Mouse (Mus musculus): ENCODE data around the gene Cenpb.

The Cenpb gene

DNA sequence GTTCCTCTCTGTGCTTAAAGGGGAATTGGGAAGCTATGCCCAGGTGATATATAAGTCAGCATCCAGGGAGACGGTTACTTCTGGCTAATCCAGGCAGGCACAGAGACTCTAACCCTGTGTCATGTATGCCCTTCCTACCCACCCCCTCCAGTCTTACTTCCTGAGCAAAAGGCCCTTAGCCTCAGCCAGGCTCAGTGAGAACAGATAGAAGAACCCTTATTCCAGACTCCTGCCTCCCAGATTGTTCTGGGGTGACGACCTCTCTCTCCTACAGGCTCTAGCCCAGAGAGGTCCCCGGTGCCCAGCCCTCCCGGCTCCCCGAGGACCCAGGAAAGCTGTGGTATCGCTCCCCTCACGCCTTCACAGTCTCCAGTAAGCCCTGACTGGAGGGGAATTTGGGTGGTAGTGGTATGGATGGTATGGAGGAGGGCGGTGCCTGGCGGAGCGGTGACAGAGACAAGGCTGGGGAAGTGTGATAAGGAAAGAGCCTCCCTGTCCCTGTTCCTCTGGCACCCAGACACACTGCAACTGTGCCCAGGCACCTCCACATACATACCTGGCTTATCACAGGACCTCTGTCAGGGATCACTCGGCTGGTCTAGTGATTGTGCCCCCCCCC lies 44.2 kb downstream of the Cenpb start:
- DNase-seq, result no peak

DNA sequence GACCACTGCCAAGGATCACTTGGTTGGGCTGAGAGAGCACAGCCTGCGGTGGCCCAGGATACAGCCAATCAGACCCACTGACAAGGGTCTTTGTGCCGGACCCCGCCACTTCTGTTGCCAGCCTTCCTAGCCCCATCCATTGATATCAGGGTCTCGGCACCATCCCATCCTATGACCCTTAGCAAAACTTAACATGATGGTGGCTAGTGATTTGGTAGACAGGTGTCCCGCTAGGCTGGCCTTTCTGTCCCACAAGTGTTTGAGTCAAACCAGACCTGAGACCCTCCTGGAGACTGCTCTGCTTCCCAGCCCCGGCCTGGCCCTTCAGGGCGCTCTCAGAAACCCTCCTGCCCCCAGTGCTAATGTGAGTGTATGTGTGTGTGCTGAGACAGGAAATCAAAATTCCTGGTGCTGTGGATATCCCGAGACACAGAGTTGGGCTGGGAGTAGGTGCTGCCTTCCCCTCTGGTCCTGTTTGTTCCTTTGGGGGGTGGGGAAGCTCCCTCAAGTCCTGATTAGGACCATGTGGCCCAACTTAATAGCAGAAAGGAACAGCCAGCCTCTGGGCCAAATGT lies 45.0 kb downstream of the Cenpb start:
- no peak for DNase-seq

DNA sequence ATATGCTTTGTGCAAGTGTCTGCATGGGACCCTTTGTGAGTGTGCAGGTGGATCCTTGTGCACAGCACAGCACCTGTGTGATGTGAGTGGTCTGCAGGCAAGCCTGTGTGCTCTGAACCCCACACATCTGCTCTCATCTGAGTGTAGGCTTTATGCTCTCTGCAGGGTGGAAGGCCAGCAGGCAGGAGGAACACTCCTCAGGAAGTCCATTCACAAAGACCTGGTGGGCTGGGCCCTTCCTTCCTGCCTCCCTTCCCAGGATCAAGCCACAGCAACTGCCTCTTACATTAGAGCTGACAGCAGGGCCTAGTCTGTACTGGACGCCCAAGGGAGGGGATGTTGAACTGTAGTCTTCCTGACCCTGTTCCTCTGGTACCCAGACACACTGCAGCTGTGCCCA lies 45.5 kb downstream of the Cenpb start:
- no peak for DNase-seq

DNA sequence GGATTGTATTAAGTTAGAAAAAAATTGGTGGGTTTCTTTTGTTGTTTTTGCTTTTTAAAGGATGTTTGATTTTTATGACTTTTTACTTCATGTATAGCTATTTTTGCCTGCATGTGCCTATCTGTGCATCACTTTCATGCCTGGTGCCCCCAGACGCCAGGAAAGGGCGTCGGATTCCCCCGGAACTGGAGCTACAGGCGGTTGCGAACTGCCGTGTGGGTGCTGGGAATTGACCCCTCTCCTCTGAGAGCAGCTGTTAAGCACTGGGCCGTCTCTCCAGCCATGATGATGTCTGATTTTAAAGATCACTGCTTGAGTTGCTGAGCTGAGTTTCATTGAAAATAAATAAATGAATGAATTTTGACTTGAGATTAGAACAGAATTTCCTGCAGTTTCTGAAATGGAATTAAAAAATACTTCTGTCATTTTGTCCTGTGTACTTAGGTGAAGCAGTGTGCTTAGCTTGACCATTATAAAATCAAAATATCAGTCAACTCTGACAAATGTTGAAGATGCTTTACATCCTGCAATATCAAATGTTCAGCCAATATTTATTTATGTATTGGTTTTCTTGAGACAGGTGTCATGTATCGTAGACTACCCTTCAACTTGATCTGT lies 46.8 kb downstream of the Cenpb start, which contains the start of gene Gm11037:
Gene Gm11037 (plus strand): TSS at position 568 of the 618 bp plus-strand sequence.
- DNase-seq, result no peak

DNA sequence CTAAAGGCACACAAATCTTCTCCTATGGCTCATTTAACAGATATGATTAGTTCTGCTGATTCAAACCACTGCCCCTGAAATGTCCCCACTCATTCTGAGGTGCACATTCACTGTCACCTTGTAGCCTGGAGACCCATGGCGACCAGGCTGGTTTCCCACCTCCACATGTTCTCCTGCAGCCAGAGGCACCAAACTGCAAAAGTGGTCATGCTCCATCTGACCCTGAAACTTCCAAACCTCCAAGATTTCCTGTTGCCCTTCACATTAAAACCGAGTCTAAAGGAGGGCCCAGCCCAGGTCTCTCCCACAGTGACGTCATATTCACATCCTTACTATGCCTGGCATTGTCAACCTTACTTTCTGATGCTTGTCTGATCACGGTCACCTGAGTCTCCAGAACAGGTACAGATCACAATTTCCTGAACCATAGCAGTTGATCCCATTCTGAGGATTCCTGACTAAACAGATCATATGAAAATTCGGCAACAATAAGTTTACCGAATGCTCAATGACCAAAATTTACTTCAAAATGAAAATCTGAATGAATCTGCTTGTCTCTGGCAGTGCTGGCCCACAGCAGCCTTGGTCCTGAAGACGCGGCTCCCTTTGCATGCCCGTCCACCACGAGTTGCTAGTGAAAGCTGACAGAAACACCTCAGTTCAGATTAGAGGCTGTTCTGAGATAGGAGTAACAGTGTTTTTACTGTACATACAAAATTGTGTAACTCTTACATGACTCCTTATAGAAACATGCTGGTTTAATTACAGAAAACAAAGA lies 47.6 kb downstream of the Cenpb start:
- no peak for DNase-seq

DNA sequence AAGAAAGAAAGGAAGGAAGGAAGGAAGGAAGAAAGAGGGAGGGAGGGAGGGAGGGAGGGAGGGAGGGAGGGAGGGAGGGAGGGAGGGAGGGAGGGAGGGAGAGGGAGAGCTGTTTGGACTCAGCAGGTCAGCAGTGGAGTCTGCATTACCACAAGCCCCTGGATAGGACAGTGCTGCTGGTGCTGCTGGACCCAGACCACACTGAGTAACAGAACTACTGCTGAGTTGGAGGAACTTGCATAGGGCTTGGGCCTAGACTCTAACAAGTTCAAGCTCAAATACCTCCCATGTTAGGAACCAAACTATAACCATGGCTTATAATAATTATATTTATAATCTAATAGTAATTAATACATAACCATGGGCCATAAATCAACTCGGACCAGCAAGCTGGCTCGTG lies 49.0 kb downstream of the Cenpb start:
- no peak for DNase-seq

DNA sequence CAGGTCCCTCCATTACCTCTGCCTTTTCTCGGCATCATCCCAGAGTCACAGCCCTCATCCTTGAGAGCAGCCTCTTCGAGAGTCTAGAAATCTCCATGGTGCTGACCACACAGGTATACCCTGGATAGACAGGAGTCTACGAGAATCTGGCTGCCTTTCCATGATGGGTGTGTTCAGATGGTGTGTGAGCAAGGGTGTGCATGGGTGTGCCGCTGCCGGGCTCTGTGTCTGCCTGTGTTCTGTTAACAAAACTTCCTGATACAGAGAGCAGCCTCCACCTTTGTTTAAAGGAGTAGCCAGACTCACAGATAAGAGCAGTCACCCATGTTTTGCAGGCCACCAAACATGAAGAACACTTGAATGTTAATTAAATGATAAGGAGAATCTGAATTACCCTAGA lies 50.0 kb downstream of the Cenpb start:
- no peak for DNase-seq

DNA sequence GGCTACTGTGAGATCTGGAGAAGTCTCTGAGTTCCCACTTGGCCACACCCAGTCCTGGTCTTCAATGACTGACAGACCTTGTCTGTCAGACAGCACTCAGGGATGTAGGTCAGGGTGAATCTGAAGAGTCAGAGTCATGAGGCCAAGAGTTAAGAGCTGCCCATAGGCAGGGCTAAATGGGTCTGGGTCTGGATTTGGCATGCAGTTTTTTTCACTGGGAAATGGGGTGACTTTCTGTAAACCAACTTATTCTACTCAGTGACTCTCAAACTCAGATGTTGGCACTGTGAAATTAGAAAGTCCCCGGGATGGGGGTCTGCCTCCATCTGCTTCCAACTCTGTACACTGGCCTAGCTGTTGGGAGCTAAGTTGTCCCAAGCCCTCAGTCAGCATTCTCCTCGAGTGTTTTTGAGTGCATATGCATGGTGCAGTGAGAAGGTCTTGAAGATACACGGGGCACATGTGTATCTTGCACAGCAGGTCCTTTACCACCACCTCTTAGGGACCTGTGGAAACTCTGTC lies 51.2 kb downstream of the Cenpb start:
- DNase-seq, result no peak

DNA sequence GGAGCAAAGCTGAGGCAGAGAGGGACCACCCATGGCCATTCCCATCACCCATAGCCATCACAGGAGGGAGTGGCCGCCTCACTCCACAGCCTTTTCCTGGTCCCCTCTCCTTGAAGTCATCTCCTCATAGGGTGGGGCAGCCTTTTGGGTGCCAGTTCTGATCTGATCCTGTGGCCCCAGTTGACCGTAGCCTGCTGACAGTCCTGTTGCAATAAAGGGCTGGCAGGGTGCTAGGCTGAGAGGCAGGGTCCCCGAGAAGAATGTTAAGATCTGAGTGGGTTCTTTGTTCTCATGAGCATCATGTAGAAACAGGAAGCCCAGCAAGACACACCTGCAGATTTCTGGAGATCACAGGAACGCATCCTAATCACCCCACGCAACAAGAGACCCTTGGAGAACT lies 51.7 kb downstream of the Cenpb start:
- no peak for DNase-seq

DNA sequence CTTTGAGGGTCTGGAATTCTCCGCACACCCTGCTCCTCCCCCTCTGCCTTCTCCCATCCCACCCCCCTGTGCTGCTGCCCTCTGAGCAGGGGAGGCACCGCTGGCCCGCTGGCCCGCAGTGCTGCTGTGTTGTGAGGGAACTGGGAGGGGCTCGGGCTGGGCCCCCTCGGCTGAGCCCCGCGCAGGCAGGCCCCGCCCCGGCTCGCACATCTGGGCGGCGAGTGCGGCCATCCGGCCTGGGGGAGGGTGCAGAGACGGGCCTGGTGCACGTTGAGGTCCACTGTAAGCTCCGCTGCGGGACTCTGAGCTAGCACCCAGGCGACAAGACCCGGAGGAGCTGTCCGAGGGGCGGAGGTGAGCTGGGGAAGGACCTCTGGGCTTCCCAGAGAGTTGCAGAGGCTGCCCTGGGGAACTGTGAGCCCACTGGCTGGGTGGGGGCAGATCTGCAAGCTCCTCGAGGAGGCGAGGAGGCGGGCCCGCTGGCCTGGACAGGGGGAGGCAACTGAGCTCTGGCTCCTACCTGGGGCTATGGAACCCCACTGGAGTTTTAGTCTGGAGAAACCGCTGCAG lies 52.6 kb downstream of the Cenpb start, which contains the start of gene Hspa12b:
Gene Hspa12b (plus strand): TSS at position 120 of the 570 bp plus-strand sequence.
- no peak for DNase-seq

DNA sequence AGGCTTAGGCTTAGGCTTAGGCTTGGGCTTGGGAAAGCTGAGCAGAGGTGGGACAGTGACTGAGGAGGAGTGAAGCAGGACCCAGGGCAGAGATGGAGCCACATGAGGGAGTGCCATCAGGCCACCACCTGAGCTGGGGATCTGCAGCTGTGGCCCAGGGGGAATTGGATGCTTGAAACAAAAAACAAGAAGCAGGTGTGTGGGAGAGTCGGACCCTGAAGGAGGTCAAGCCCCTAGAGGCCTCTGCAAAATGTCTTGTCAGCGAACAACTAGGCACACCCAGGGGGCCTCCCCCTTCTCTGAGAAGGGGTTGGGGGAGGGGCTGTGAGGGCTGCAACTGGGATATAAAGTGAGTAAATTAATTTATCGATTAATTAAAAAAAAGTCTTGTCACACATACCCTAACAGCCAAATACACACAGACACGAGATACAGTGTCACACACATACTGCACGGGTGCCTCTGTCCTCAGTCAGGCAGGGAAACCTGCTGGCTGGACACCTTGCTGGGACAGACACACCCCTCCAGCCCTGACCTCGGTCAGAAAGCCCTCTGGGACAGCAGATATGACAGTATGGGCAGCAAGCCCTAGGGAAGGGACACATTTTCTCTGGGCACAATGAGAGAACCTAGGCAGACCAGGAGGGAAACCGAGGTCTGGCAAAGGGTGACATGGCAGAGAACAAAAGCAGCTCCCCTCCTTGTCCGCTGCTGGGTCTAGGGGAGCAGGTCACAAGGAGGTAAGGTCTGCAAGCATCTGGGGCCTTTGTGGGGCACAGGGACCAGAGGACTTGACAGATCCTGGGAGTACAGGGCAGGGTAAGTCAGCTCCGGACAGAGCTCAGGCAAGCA lies 53.7 kb downstream of the Cenpb start:
- DNase-seq, result no peak
